Mouse (Mus musculus) gastrocnemius, postnatal 10 days (tissue): ENCODE data around the gene Nudcd3. TPM values are rescaled to one million over a fixed set of nuclear protein-coding genes. Genes with fewer than 3 reads are reported as not detected.

ENCODE experiments used
- DNase-seq: peaks from one replicate; pipeline ENCODE4 v3.0.0; 2021; ENCODE audit warnings: mixed read lengths
- total RNA-seq, 2 experiments: library from RNA; stranded (reverse); gene quantifications; 2 replicates each; pipeline ENCODE4 v1.2.3; 2021

Gene Nudcd3
- total RNA-seq, 2 experiments from 2014 or later = 57.6 to 59.3 TPM

- no peak for DNase-seq
Observed at GRCm38 (mm10) chr11:6178673-6179166, 21.5 kb downstream of the Nudcd3 start.

GRCm38 (mm10) chr11:6177781-6178420 is 22.3 kb downstream of the Nudcd3 start:
- DNase-seq = no peak

GRCm38 (mm10) chr11:6175506-6175905 is 24.7 kb downstream of the Nudcd3 start:
- DNase-seq = no peak

- no peak for DNase-seq
Observed at GRCm38 (mm10) chr11:6174719-6175118, 25.5 kb downstream of the Nudcd3 start.

- no peak for DNase-seq
Observed at GRCm38 (mm10) chr11:6169041-6169663, 31.1 kb downstream of the Nudcd3 start.

- no peak for DNase-seq
Observed at GRCm38 (mm10) chr11:6166351-6166750, 33.9 kb downstream of the Nudcd3 start.

- DNase-seq = no peak
Observed at GRCm38 (mm10) chr11:6165391-6166081, 34.7 kb downstream of the Nudcd3 start.

- no peak for DNase-seq
Observed at GRCm38 (mm10) chr11:6164781-6165180, 35.4 kb downstream of the Nudcd3 start.

GRCm38 (mm10) chr11:6163706-6164105 is 36.5 kb downstream of the Nudcd3 start:
- no peak for DNase-seq

- DNase-seq = no peak
Observed at GRCm38 (mm10) chr11:6163062-6163461, 37.2 kb downstream of the Nudcd3 start.

- no peak for DNase-seq
Observed at GRCm38 (mm10) chr11:6161549-6161948, 38.7 kb downstream of the Nudcd3 start.

GRCm38 (mm10) chr11:6160663-6161271 is 39.4 kb downstream of the Nudcd3 start:
- no peak for DNase-seq

- no peak for DNase-seq
Observed at GRCm38 (mm10) chr11:6159704-6160275, 40.4 kb downstream of the Nudcd3 start.

- no peak for DNase-seq
Observed at GRCm38 (mm10) chr11:6158515-6158914, 41.7 kb downstream of the Nudcd3 start.

GRCm38 (mm10) chr11:6157119-6157518 is 43.1 kb downstream of the Nudcd3 start:
- DNase-seq = no peak

GRCm38 (mm10) chr11:6156651-6157050 is 43.6 kb downstream of the Nudcd3 start:
- DNase-seq = peak; percentile 36

- no peak for DNase-seq
Observed at GRCm38 (mm10) chr11:6154211-6154701, 46.0 kb downstream of the Nudcd3 start.

GRCm38 (mm10) chr11:6152864-6153263 is 47.4 kb downstream of the Nudcd3 start:
- no peak for DNase-seq

GRCm38 (mm10) chr11:6138233-6138950 is 61.8 kb downstream of the Nudcd3 start:
- no peak for DNase-seq

GRCm38 (mm10) chr11:6132886-6133285 is 67.3 kb downstream of the Nudcd3 start:
- DNase-seq = no peak

GRCm38 (mm10) chr11:6130578-6130977 is 69.6 kb downstream of the Nudcd3 start:
- no peak for DNase-seq
